Mouse (Mus musculus): Measurements from ENCODE around the gene Dixdc1.

- TF ChIP-seq CTCF (IDR thresholded peaks at IDR 0.05; ENCODE audit: control insufficient read depth, insufficient read depth, low read length) (no peak), POLR2A (IDR thresholded peaks at IDR 0.05; ENCODE audit: borderline replicate concordance, control insufficient read depth, low read depth, low read length) (no peak)
Observed at GRCm38 (mm10) chr9:50666442-50666841, 72.9 kb downstream of the Dixdc1 start.
